Mouse (Mus musculus): ENCODE data around the gene Rbpjl.

- TF ChIP-seq CTCF (IDR thresholded peaks at IDR 0.05; ENCODE audit: low read depth, low read length) (no peak), POLR2A (IDR thresholded peaks at IDR 0.05; ENCODE audit: extremely low read depth, insufficient read depth, low read length) (no peak)
Observed at GRCm38 (mm10) chr2:164457942-164458341, 55.0 kb downstream of the Rbpjl start.

Measured in liver, adult 2 months (tissue).